Mouse (Mus musculus): Measurements from ENCODE around the gene Piezo1. TPM values are rescaled to one million over a fixed set of nuclear protein-coding genes. Genes with fewer than 3 reads are reported as not detected.

The Piezo1 gene
- polyA plus RNA-seq, 1 experiment from 2014 or later, result 14.7 TPM

DNA sequence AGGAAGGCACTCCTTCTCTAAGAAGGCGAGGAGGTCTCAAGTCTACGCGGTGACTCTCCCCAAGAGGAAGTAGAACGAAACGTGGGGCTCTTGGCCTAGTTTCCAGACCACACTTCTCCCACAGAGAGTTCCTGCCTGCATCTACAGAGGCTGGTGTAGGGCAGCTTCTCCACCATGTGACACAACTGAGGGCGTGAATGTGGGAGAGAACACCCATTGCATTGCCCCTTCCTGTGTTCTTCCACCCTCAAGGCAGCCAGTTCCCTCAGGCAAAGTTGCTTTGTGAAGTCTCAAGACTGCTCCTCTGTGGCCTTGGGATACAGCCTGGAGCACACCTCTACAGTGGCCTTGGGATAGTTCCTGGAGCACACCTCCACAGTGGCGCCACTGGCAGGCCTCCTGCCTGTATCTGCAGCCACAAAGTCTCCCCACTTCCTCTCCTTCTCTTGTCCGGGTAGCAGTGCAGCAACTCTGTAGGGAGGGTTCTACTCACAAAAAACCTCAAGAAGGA lies 77.2 kb downstream of the Piezo1 start:
- Histone ChIP-seq H3K4me3 (peak overlapping the region; percentile 98; the same call in 1 of the 2 replicates), H3K9ac (no peak overlapping the region), H3K4me1 (peaks cover 18% of the 10 kb centered on the region), H3K36me3 (peaks cover 56% of the 10 kb centered on the region), H3K27ac (no peak overlapping the region), H3K27me3 (no peaks in the 10 kb centered on the region), H3K4me2 (replicated peaks) (peak overlapping the region; percentile 97; the same call in 1 of the 2 replicates), H3K9me3 (no peaks in the 10 kb centered on the region)
- WGBS, result 90% methylated on average over 8 of the region's 8 CpGs
- ATAC-seq (ENCODE audit: low FRiP score, low read depth), result no peak

- WGBS, result 78% methylated on average over 5 of the region's 5 CpGs
- Histone ChIP-seq H3K9ac (no peak overlapping the region; the same call in 1 of the 2 replicates), H3K4me2 (replicated peaks) (no peak overlapping the region), H3K27ac (no peak overlapping the region), H3K36me3 (peaks cover 74% of the 10 kb centered on the region), H3K9me3 (no peaks in the 10 kb centered on the region), H3K27me3 (no peaks in the 10 kb centered on the region), H3K4me1 (peaks cover 9% of the 10 kb centered on the region), H3K4me3 (no peak overlapping the region)
- no peak for ATAC-seq (ENCODE audit: low FRiP score, low read depth)
Measured at GRCm38 (mm10) chr8:122470691-122471090, 80.4 kb downstream of the Piezo1 start.

DNA sequence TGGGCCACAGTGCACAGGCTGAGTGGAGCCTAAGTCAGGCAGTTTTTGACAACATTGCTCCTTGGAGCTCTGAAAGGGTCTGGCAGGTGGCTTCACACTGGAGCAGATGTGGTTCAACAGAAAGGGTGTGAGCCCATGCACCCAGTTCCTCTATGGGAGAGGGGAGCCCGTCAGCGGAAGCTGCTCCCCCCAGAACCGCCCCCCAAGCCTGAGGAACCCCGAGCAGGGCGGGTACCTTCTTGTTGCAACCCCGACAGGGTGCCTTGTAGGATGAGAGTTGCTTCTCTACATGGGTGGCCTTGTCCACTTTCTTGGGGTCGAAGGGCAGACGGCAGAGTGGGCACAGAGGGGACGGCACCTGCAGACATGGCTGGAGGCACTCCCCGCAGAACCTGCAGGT lies 81.2 kb downstream of the Piezo1 start:
- Histone ChIP-seq H3K36me3 (peaks cover 81% of the 10 kb centered on the region), H3K4me2 (replicated peaks) (no peak overlapping the region), H3K4me1 (peaks cover 7% of the 10 kb centered on the region), H3K27me3 (no peaks in the 10 kb centered on the region), H3K9me3 (no peaks in the 10 kb centered on the region), H3K4me3 (no peak overlapping the region), H3K9ac (no peak overlapping the region), H3K27ac (no peak overlapping the region)
- 85% methylated on average over 10 of the region's 10 CpGs for WGBS
- no peak for ATAC-seq (ENCODE audit: low FRiP score, low read depth)

DNA sequence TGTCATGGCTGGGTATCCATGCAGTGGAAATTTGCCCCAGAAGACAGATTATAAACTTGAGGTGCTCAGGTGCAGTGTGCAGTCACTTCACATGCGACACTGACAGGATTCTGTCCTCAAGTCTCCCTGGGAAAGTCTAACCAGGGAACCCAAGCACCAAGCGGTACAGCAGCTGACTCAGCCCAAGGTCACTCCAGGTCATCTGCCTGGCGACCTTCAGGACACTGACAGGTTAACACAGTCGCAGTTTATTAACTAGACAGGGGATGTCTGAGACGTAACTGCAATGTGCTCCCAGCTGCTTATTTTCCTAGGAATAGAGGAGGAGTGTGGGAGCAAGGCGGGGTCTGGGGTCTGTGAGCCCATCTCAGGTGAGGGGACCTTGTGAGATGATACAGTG lies 81.7 kb downstream of the Piezo1 start:
- Histone ChIP-seq H3K36me3 (peaks cover 83% of the 10 kb centered on the region), H3K4me1 (peaks cover 2% of the 10 kb centered on the region), H3K27ac (no peak overlapping the region), H3K4me2 (replicated peaks) (no peak overlapping the region), H3K9me3 (no peaks in the 10 kb centered on the region), H3K9ac (no peak overlapping the region), H3K27me3 (no peaks in the 10 kb centered on the region), H3K4me3 (no peak overlapping the region)
- WGBS, result 81% methylated on average over 6 of the region's 6 CpGs
- no peak for ATAC-seq (ENCODE audit: low FRiP score, low read depth)

DNA sequence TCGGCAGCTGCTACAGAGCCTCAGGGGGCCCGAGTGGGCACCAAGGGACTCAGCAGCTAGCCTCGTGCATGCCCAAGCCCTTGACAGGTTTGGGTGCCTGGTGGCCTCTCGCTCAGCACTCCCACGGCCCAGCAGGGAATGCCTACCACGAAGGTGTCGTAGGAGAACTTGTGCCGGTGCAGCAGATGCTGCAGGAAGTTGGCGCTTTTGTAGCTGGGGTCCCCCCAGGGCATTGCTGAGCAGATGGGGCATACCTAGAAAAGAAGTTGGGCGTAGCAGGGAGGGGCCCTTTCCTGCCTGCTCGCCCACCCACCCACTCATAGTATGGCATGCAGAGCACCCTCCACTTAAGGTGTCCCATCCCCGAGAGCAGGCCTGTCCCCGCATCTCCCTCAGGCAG lies 83.3 kb downstream of the Piezo1 start:
- H3K36me3 ChIP-seq, result peaks cover 72% of the 10 kb centered on the region
- WGBS, result 86% methylated on average over 13 of the region's 13 CpGs
- H3K27me3 ChIP-seq, result peaks cover 10% of the 10 kb centered on the region
- no peak overlapping the region for H3K9ac ChIP-seq
- H3K4me1 ChIP-seq, result 0 out of 2 replicates have a peak, but pooled peaks cover 11% of the 10 kb centered on the region
- H3K9me3 ChIP-seq, result no peaks in the 10 kb centered on the region
- no peak overlapping the region for H3K4me3 ChIP-seq
- no peak for ATAC-seq (ENCODE audit: low FRiP score, low read depth)
- H3K4me2 ChIP-seq (replicated peaks), result no peak overlapping the region
- H3K27ac ChIP-seq, result no peak overlapping the region

- H3K9me3 ChIP-seq, result no peaks in the 10 kb centered on the region
- H3K27ac ChIP-seq, result no peak overlapping the region
- peaks cover 52% of the 10 kb centered on the region for H3K36me3 ChIP-seq
- 61% methylated on average over 7 of the region's 7 CpGs for WGBS
- H3K9ac ChIP-seq, result no peak overlapping the region
- H3K27me3 ChIP-seq, result peaks cover 39% of the 10 kb centered on the region
- H3K4me2 ChIP-seq (replicated peaks), result no peak overlapping the region
- ATAC-seq (ENCODE audit: low FRiP score, low read depth), result no peak
- no peak overlapping the region for H3K4me3 ChIP-seq
- H3K4me1 ChIP-seq, result peaks cover 30% of the 10 kb centered on the region
Measured at GRCm38 (mm10) chr8:122464985-122465384, 86.1 kb downstream of the Piezo1 start.

DNA sequence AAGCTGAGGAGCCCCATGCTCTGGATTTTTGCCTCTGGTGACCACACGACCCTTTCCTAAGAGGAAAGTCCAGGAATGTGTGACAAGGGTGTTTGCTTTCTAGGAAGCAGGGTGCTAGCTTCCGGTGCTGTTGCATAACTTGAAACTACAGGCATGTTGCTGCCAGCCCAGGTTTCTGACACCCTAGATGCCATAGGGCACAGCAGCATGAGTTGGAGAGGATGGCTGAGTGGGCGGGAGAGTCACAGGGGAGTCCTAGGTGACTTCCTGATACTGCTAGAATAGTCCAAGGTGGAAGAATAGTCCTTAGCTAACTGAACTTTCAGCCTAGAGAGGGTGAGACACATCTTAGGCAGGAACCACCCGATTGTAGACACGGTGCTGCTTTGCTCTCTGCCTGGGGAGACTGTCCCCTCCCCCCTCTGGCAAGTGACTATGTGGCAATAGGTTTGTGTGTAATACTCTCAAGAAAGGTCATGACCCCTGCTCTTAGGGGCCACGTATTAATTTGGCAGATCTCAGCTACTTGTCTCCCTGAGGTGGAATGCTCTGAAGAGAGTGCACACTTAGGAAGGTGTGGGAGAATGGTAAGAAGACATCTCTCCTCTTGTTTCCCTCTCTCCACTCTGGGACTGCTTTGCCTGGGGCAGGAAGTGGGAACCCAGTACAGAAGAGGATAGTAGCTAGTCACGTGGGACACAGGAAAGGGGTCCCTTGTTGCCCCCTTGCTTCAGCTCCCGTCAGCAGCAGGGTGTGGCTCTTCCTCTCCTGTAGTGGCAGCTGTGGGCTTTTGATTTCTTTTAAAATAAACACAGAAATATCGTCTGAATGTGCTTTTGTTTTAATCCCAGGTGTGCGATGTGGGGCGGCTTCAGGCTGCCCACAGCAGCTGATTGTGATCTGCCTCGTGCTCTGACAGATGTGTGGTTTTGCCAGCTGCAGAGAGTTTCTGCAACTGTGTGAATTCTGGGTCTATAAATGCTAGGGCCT lies 87.2 kb downstream of the Piezo1 start:
- Histone ChIP-seq H3K4me2 (replicated peaks) (no peak overlapping the region), H3K36me3 (peaks cover 42% of the 10 kb centered on the region), H3K27ac (no peak overlapping the region), H3K27me3 (peaks cover 49% of the 10 kb centered on the region), H3K9me3 (no peaks in the 10 kb centered on the region), H3K9ac (no peak overlapping the region), H3K4me3 (no peak overlapping the region), H3K4me1 (peaks cover 35% of the 10 kb centered on the region)
- no peak for ATAC-seq (ENCODE audit: low FRiP score, low read depth)
- whole genome bisulfite sequencing, result 48% methylated on average over 12 of the region's 12 CpGs

DNA sequence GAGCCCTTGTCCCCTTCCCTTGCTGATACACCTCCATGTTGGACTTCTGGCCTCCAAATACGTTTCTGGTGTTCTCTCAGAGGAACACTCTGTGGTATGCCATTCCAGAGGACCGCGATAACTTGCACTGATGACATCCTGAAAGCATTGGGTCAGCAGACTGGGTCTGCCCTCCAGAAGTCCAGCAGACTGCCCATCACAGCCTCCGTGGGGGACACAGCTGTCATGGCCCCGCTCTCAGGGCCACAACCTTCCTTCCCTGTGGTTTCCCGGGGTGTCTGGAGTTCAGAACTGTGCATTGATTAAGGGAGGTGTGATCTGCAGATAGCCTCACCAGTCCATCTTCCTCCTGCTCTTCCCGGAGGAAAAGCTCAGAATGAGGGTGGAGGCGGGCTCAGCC lies 88.6 kb downstream of the Piezo1 start:
- no peak overlapping the region for H3K9ac ChIP-seq
- WGBS, result 61% methylated on average over 8 of the region's 8 CpGs
- peaks cover 35% of the 10 kb centered on the region for H3K4me1 ChIP-seq
- no peak overlapping the region for H3K4me3 ChIP-seq
- ATAC-seq (ENCODE audit: low FRiP score, low read depth), result no peak
- peaks cover 28% of the 10 kb centered on the region for H3K36me3 ChIP-seq
- no peaks in the 10 kb centered on the region for H3K9me3 ChIP-seq
- no peak overlapping the region for H3K4me2 ChIP-seq (replicated peaks)
- H3K27ac ChIP-seq, result no peak overlapping the region
- peaks cover 63% of the 10 kb centered on the region for H3K27me3 ChIP-seq

DNA sequence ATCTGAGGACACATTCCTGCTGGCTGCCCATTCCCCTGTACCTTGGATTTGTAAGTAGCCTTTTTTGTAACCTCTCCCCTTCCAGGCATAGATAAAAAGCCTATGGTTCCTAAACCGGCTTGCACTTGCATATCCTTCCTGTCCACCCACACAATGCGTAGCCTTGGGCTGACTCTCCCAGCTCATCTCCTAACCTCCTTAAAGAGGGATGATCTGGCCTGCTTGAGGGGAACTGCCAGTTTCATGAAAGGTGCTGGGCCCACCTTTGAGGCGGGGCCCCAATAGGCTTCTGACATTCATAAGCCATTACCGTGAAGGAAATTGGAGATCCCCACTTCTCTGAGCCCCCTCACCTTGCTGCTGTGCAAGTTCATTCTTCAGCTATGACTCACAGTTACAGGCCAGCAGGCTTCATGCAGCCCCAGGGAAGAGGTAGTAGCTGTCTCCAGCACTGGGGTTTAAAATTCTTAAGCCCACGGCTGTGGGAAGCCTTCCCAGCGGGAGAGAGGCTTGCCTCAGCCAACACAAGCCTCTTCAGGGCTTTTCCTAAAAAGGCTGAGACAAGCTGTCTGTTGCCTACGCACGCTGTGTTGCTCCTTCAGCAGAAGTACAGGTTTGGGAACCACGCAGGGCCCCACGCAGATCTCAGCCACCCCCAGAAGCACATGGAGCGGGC lies 89.5 kb downstream of the Piezo1 start:
- Histone ChIP-seq H3K4me3 (no peak overlapping the region), H3K4me1 (peaks cover 35% of the 10 kb centered on the region), H3K27me3 (peaks cover 70% of the 10 kb centered on the region), H3K36me3 (peaks cover 19% of the 10 kb centered on the region), H3K9ac (no peak overlapping the region), H3K9me3 (no peaks in the 10 kb centered on the region), H3K27ac (no peak overlapping the region), H3K4me2 (replicated peaks) (no peak overlapping the region)
- WGBS, result 55% methylated on average over 11 of the region's 11 CpGs
- ATAC-seq (ENCODE audit: low FRiP score, low read depth), result no peak

- Histone ChIP-seq H3K27me3 (peaks cover 78% of the 10 kb centered on the region), H3K9me3 (no peaks in the 10 kb centered on the region), H3K36me3 (peaks cover 11% of the 10 kb centered on the region), H3K9ac (peak within 1 kb of the TSS; percentile 10; the same call in 1 of the 2 replicates), H3K4me1 (peaks cover 35% of the 10 kb centered on the region), H3K4me3 (peak within 1 kb of the TSS; percentile 36), H3K27ac (no peak within 1 kb of the TSS), H3K4me2 (replicated peaks) (peak within 1 kb of the TSS; percentile 64)
- WGBS, result 2% methylated on average over 56 of the region's 56 CpGs
- ATAC-seq (ENCODE audit: low FRiP score, low read depth), result peak; percentile 65
Measured at GRCm38 (mm10) chr8:122460524-122461472, 90.3 kb downstream of the Piezo1 start, which contains the start of gene Snai3. Gene Snai3 (minus strand): TSS chr8:122460733.

GRCm38 (mm10) chr8:122459990-122460389 lies 91.1 kb downstream of the Piezo1 start:
- Histone ChIP-seq H3K36me3 (peaks cover 2% of the 10 kb centered on the region), H3K9me3 (no peaks in the 10 kb centered on the region), H3K4me2 (replicated peaks) (peak overlapping the region; percentile 64), H3K27ac (no peak overlapping the region), H3K4me3 (peak overlapping the region; percentile 36), H3K9ac (0 out of 2 replicates have a peak overlapping the region, but pooled peaks have one; percentile 10), H3K4me1 (peaks cover 35% of the 10 kb centered on the region), H3K27me3 (peaks cover 78% of the 10 kb centered on the region)
- WGBS, result 23% methylated on average over 7 of the region's 7 CpGs
- ATAC-seq (ENCODE audit: low FRiP score, low read depth), result no peak
